Mouse (Mus musculus) heart, postnatal 0 days (tissue): ENCODE results near the gene Gabarapl1.

Experiments used
- CTCF ChIP-seq: IDR thresholded peaks from 2 replicates; pipeline ENCODE4 v1.5.1; 2016; ENCODE audit warnings: antibody characterized with exemption, control low read depth, low read depth
- EP300 ChIP-seq: IDR thresholded peaks from 2 replicates; pipeline ENCODE4 v1.6.1; 2016; ENCODE audit warnings: antibody characterized with exemption, low read depth

DNA sequence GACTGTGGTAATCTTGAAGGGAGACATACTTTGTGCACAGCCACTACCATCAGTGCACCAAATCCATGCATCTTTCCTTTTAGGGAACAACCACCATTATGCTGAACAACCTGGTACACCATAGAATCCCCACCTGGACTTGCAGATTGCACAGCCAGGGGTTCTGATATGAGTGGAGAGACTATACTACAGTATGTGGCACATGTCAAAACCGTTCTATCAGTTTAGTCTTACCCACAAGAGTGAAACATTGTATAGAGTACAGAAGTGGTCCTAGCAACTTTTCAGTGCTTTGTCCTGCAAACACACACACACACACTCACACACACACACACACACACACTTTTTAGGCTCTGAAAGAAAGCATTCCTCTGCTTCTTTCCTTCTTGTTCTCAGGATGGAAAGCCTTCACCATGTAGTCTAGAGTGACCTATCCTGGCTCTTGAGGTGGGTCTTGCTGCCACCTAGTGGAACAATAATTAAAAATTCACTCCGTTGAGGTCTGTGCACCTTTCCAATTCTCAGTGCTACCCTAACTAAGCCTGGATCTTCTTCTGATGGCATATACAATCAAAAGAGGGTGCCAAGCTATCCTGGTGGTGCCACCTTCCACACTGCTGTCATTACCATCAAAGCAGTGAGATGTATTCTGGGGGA, 15.1 kb upstream of the Gabarapl1 start:
- peak; percentile 77 for TF ChIP-seq CTCF
- no peak for TF ChIP-seq EP300
